Mouse (Mus musculus) T-helper 1 cell (primary cell): ENCODE results near the gene Zfp451.

Experiments used
- in situ Hi-C: fragments of 300-600 bp; cut with MboI, MseI; formaldehyde crosslinking; loops from one replicate; pipeline ENCODE4 v1.15.1; 2025; ENCODE audit warnings: high pct_unique_total_duplicates

Zfp451 gene

DNA sequence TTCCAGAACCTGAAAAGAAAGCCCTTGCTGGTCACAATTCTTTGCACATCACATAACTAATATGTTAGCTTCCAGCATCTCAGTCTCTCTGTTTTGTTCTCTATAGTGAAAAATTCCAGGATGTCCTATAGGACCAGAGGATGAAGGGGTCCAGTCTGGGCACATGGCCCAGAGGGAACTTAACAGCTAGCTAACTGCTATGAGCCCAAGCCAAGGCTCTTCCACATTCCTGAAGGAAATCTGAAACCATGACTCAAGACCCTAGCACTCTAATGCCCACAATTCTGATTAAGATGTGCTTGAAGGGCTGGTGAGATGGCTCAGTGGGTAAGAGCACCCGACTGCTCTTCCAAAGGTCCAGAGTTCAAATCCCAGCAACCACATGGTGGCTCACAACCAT, 96.8 kb downstream of the Zfp451 start:
- in situ Hi-C loops, result no loop called here

DNA sequence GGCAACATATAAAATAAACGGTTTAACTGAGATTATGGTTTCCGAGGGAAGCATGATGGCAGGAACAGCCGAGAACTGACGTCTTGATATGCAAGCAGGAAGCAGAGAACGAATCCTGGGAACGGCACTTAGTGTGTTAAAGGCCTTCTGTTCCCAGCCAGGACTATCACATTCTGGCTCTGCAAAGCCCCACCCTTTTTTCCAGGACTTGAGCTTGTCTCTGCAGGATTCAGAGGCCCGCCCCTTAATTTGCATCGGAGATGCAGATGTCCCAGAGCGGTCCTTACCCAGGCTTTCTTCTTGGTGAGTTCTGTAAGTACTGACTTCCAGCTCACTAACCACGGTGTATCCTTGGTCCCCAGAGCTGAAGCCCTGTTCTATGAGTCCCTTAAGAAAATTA, 99.6 kb downstream of the Zfp451 start:
- in situ Hi-C loops, result no loop called here

DNA sequence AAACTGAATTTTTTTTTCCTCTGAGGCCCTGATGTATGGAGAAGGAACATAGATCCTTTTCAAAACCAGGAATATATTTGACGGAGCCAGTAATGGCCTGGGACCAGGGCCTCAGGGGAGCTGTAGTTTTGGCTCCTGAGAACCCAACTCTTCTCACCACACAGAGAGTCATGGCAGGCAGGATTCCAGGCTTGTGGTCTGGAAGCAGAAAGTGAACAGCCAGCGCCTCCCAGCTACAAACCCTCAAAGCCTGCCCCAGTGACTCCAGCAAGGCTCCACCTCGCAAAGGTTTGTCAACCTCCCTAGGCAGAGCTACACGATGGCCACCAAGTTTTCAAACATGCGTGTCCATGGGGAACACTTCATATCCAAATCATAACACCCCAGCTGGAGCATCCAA, 102.4 kb downstream of the Zfp451 start:
- in situ Hi-C loops, result no loop called here
